Mouse (Mus musculus): ENCODE data around the gene Brd3. TPM values are rescaled to one million over a fixed set of nuclear protein-coding genes. Genes with fewer than 3 reads are reported as not detected.
"Not testable (repeated sequence)": the region's sequence is repeated elsewhere in the genome, so short reads cannot be mapped to it uniquely, and the experiment has no call there.

The Brd3 gene
- polyA plus RNA-seq (2015; fragmentation: Nextera tagmentation; extraction: Ambion mirVana) = 79.3 and 85.4 TPM in 2 replicates

- Histone ChIP-seq H3K9ac (ENCODE audit: low read length) (no peak within 1 kb of the TSS), H3K4me1 (ENCODE audit: control insufficient read depth, insufficient read depth, low read length) (peaks cover 14% of the 10 kb centered on the region), H3K27ac (ENCODE audit: low read length) (no peak within 1 kb of the TSS), H3K4me2 (ENCODE audit: low read depth, low read length) (no peak within 1 kb of the TSS), H3K27me3 (ENCODE audit: control insufficient read depth, insufficient read depth, low read length) (no peaks in the 10 kb centered on the region), H3K36me3 (ENCODE audit: control insufficient read depth, insufficient read depth, low read length) (no peaks in the 10 kb centered on the region), H3K4me3 (replicated peaks; ENCODE audit: low read length) (no peak within 1 kb of the TSS), H3K9me3 (replicated peaks; ENCODE audit: control insufficient read depth, low read length) (no peaks in the 10 kb centered on the region)
- no peak for ATAC-seq (ENCODE audit: insufficient read depth, low FRiP score)
- 86% methylated on average over 4 of the region's 4 CpGs for WGBS
Measured at GRCm38 (mm10) chr2:27507562-27507961, at the start of gene Brd3. TSS of gene Brd3 (minus strand) at chr2:27507662.

- Histone ChIP-seq H3K9ac (ENCODE audit: low read length) (no peak overlapping the region), H3K27ac (ENCODE audit: low read length) (no peak overlapping the region), H3K36me3 (ENCODE audit: control insufficient read depth, insufficient read depth, low read length) (no peaks in the 10 kb centered on the region), H3K27me3 (ENCODE audit: control insufficient read depth, insufficient read depth, low read length) (no peaks in the 10 kb centered on the region), H3K4me1 (ENCODE audit: control insufficient read depth, insufficient read depth, low read length) (peaks cover 20% of the 10 kb centered on the region), H3K4me3 (replicated peaks; ENCODE audit: low read length) (no peak overlapping the region), H3K9me3 (replicated peaks; ENCODE audit: control insufficient read depth, low read length) (no peaks in the 10 kb centered on the region), H3K4me2 (ENCODE audit: low read depth, low read length) (no peak overlapping the region)
- WGBS = 82% methylated on average over 6 of the region's 6 CpGs
- no peak for ATAC-seq (ENCODE audit: insufficient read depth, low FRiP score)
Measured at GRCm38 (mm10) chr2:27556921-27557320, 49.5 kb upstream of the Brd3 start.

GRCm38 (mm10) chr2:27554308-27554707 lies 46.8 kb upstream of the Brd3 start:
- Histone ChIP-seq H3K4me1 (ENCODE audit: control insufficient read depth, insufficient read depth, low read length) (peaks cover 16% of the 10 kb centered on the region), H3K4me3 (replicated peaks; ENCODE audit: low read length) (no peak overlapping the region), H3K36me3 (ENCODE audit: control insufficient read depth, insufficient read depth, low read length) (no peaks in the 10 kb centered on the region), H3K4me2 (ENCODE audit: low read depth, low read length) (no peak overlapping the region), H3K27ac (ENCODE audit: low read length) (0 out of 2 replicates have a peak overlapping the region, but pooled peaks have one; percentile 29), H3K9me3 (replicated peaks; ENCODE audit: control insufficient read depth, low read length) (no peaks in the 10 kb centered on the region), H3K9ac (ENCODE audit: low read length) (no peak overlapping the region), H3K27me3 (ENCODE audit: control insufficient read depth, insufficient read depth, low read length) (no peaks in the 10 kb centered on the region)
- peak; percentile 68 for ATAC-seq (ENCODE audit: insufficient read depth, low FRiP score)
- 65% methylated on average over 9 of the region's 9 CpGs for WGBS

- Histone ChIP-seq H3K36me3 (ENCODE audit: control insufficient read depth, insufficient read depth, low read length) (no peaks in the 10 kb centered on the region), H3K27ac (ENCODE audit: low read length) (no peak overlapping the region), H3K9ac (ENCODE audit: low read length) (0 out of 2 replicates have a peak overlapping the region, but pooled peaks have one; percentile 10), H3K9me3 (replicated peaks; ENCODE audit: control insufficient read depth, low read length) (0 out of 2 replicates have a peak, but pooled peaks cover 3% of the 10 kb centered on the region), H3K4me3 (replicated peaks; ENCODE audit: low read length) (no peak overlapping the region), H3K4me2 (ENCODE audit: low read depth, low read length) (no peak overlapping the region), H3K27me3 (ENCODE audit: control insufficient read depth, insufficient read depth, low read length) (no peaks in the 10 kb centered on the region), H3K4me1 (ENCODE audit: control insufficient read depth, insufficient read depth, low read length) (peaks cover 16% of the 10 kb centered on the region)
- WGBS = 15% methylated on average over 7 of the region's 7 CpGs
- no peak for ATAC-seq (ENCODE audit: insufficient read depth, low FRiP score)
Measured at GRCm38 (mm10) chr2:27552620-27553287, 45.3 kb upstream of the Brd3 start.

- H3K27ac ChIP-seq (ENCODE audit: low read length) = no peak overlapping the region
- no peak for ATAC-seq (ENCODE audit: insufficient read depth, low FRiP score)
- WGBS = 78% methylated on average over 1 of the region's 1 CpGs
- H3K36me3 ChIP-seq (ENCODE audit: control insufficient read depth, insufficient read depth, low read length) = no peaks in the 10 kb centered on the region
- H3K9ac ChIP-seq (ENCODE audit: low read length) = no peak overlapping the region
- H3K4me1 ChIP-seq (ENCODE audit: control insufficient read depth, insufficient read depth, low read length) = peaks cover 7% of the 10 kb centered on the region
- no peak overlapping the region for H3K4me2 ChIP-seq (ENCODE audit: low read depth, low read length)
- 0 out of 2 replicates have a peak, but pooled peaks cover 3% of the 10 kb centered on the region for H3K9me3 ChIP-seq (replicated peaks; ENCODE audit: control insufficient read depth, low read length)
- no peaks in the 10 kb centered on the region for H3K27me3 ChIP-seq (ENCODE audit: control insufficient read depth, insufficient read depth, low read length)
- no peak overlapping the region for H3K4me3 ChIP-seq (replicated peaks; ENCODE audit: low read length)
Measured at GRCm38 (mm10) chr2:27548664-27549369, 41.4 kb upstream of the Brd3 start.

GRCm38 (mm10) chr2:27547986-27548385 lies 40.5 kb upstream of the Brd3 start:
- H3K9me3 ChIP-seq (replicated peaks; ENCODE audit: control insufficient read depth, low read length) = 0 out of 2 replicates have a peak, but pooled peaks cover 3% of the 10 kb centered on the region
- 93% methylated on average over 2 of the region's 2 CpGs for WGBS
- H3K4me2 ChIP-seq (ENCODE audit: low read depth, low read length) = no peak overlapping the region
- no peak overlapping the region for H3K9ac ChIP-seq (ENCODE audit: low read length)
- peaks cover 2% of the 10 kb centered on the region for H3K4me1 ChIP-seq (ENCODE audit: control insufficient read depth, insufficient read depth, low read length)
- ATAC-seq (ENCODE audit: insufficient read depth, low FRiP score) = no peak
- H3K27ac ChIP-seq (ENCODE audit: low read length) = no peak overlapping the region
- no peak overlapping the region for H3K4me3 ChIP-seq (replicated peaks; ENCODE audit: low read length)
- no peaks in the 10 kb centered on the region for H3K36me3 ChIP-seq (ENCODE audit: control insufficient read depth, insufficient read depth, low read length)
- no peaks in the 10 kb centered on the region for H3K27me3 ChIP-seq (ENCODE audit: control insufficient read depth, insufficient read depth, low read length)

GRCm38 (mm10) chr2:27547326-27547725 lies 39.9 kb upstream of the Brd3 start:
- Histone ChIP-seq H3K4me3 (replicated peaks; ENCODE audit: low read length) (no peak overlapping the region), H3K27ac (ENCODE audit: low read length) (no peak overlapping the region), H3K9me3 (replicated peaks; ENCODE audit: control insufficient read depth, low read length) (0 out of 2 replicates have a peak, but pooled peaks cover 3% of the 10 kb centered on the region), H3K4me2 (ENCODE audit: low read depth, low read length) (no peak overlapping the region), H3K36me3 (ENCODE audit: control insufficient read depth, insufficient read depth, low read length) (no peaks in the 10 kb centered on the region), H3K27me3 (ENCODE audit: control insufficient read depth, insufficient read depth, low read length) (no peaks in the 10 kb centered on the region), H3K9ac (ENCODE audit: low read length) (no peak overlapping the region), H3K4me1 (ENCODE audit: control insufficient read depth, insufficient read depth, low read length) (no peaks in the 10 kb centered on the region)
- no peak for ATAC-seq (ENCODE audit: insufficient read depth, low FRiP score)
- 50% methylated on average over 1 of the region's 1 CpGs for WGBS

- H3K4me1 ChIP-seq (ENCODE audit: control insufficient read depth, insufficient read depth, low read length); H3K36me3 ChIP-seq (ENCODE audit: control insufficient read depth, insufficient read depth, low read length); H3K4me3 ChIP-seq (replicated peaks; ENCODE audit: low read length); H3K9me3 ChIP-seq (replicated peaks; ENCODE audit: control insufficient read depth, low read length); H3K9ac ChIP-seq (ENCODE audit: low read length); H3K27me3 ChIP-seq (ENCODE audit: control insufficient read depth, insufficient read depth, low read length); H3K27ac ChIP-seq (ENCODE audit: low read length); H3K4me2 ChIP-seq (ENCODE audit: low read depth, low read length); ATAC-seq (ENCODE audit: insufficient read depth, low FRiP score): not testable (repeated sequence)
- 90% methylated on average over 8 of the region's 8 CpGs for WGBS
Measured at GRCm38 (mm10) chr2:27546041-27546440, 38.6 kb upstream of the Brd3 start.

- not testable (repeated sequence) for H3K4me2 ChIP-seq (ENCODE audit: low read depth, low read length); ATAC-seq (ENCODE audit: insufficient read depth, low FRiP score); H3K4me1 ChIP-seq (ENCODE audit: control insufficient read depth, insufficient read depth, low read length); H3K9ac ChIP-seq (ENCODE audit: low read length); H3K27me3 ChIP-seq (ENCODE audit: control insufficient read depth, insufficient read depth, low read length); H3K27ac ChIP-seq (ENCODE audit: low read length); H3K9me3 ChIP-seq (replicated peaks; ENCODE audit: control insufficient read depth, low read length); H3K36me3 ChIP-seq (ENCODE audit: control insufficient read depth, insufficient read depth, low read length); H3K4me3 ChIP-seq (replicated peaks; ENCODE audit: low read length)
- WGBS = 73% methylated on average over 3 of the region's 3 CpGs
Measured at GRCm38 (mm10) chr2:27545517-27545916, 38.1 kb upstream of the Brd3 start.

All from stomach, embryonic 16.5 days (tissue).